Mouse (Mus musculus) heart, postnatal 4 days (tissue): ENCODE results near the gene Hand1. TPM values are rescaled to one million over a fixed set of nuclear protein-coding genes. Genes with fewer than 3 reads are reported as not detected.
A peak's percentile ranks its signal among the peaks of the same experiment; 100 is the strongest.
"Not testable (repeated sequence)": the region's sequence is repeated elsewhere in the genome, so short reads cannot be mapped to it uniquely, and the experiment has no call there.

Experiments
- DNase-seq: peaks from one replicate; pipeline ENCODE4 v3.0.0; 2021
- total RNA-seq, 2 experiments: library from RNA; stranded (reverse); gene quantifications; 2 replicates each; pipeline ENCODE4 v1.2.3; 2021

The Hand1 gene
- total RNA-seq, 2 experiments from 2014 or later, result 0.74 to 0.81 TPM

GRCm38 (mm10) chr11:57833296-57833977 is 819 bp upstream of the Hand1 start:
- no peak for DNase-seq

- no peak for DNase-seq
Observed at GRCm38 (mm10) chr11:57831861-57832260, 757 bp downstream of the Hand1 start.

- DNase-seq, result no peak
Observed at GRCm38 (mm10) chr11:57831281-57831781, 1.3 kb downstream of the Hand1 start.

GRCm38 (mm10) chr11:57829871-57830775 is 2.5 kb downstream of the Hand1 start:
- no peak for DNase-seq

DNA sequence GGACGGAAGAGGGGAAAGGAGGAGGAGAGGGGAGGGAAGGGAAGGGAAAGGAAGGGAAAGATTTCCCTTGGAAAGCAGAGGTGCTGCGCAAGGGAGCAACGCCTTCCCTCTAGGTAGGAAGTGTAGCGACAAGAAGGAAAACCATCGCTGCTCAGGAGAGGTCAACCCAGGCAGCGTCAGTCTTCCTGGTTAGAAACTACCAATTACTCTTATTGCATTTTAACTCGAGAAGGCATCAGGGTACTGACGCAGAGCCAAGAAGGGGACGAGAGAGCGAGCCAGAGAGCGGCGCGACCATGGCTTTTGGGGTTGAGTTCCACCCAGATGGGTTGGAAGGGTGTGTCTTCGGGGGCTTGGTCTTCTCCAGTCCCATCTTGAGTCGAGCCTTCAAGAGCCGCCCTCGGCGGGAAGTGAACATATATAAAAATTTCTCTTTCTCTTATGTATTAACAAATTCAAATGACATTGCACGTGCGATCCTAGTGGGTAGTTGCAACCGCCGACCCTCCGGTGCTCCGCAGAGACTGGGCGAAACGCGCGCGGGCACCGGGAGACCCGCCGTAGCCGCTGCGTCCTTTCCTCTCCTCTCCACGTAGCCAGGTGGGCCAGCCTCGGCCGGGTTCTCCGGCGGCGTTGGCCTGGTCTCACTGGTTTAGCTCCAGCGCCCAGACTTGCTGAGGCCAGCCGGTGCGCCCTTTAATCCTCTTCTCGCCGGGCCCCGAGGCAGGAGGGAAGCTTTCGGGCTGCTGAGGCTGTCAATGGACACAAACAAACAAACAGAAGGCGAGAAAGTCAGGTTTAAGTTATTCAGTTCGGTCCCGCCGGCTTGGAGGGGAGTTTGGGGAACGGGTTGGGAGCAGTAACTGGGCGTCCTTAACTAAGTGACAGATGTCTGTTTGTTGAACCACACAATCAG is 3.4 kb downstream of the Hand1 start:
- no peak for DNase-seq

DNA sequence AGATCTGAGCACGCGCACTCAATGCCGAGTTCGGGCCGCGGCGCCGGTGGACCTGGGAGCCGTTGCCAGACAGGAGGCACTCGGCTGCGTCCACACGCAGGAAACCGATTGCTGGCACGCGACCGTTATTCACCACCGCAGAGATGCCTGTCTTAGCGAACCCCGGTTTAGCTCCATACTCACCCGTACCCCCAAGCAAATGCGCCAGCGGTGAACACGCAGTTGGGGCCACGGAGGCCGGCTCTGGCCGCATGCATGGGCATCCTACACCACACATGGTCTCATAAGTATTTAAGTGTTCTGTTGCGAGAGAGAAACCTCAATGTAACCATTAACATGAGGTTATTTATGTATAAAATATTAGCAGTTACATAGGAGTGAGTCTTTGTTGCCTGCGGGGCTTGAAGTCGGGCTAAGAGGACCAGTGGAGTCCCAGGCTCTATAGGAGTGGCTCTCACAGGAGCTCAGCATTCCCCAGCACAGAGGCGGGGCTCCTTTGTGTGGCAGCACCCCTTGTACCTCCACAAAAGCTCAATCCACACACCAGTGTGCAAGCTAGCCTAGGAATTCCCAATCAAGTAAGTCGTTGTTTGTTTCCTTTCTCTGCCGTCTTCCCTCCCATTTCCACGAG is 4.6 kb downstream of the Hand1 start:
- DNase-seq, result peak; percentile 28

DNA sequence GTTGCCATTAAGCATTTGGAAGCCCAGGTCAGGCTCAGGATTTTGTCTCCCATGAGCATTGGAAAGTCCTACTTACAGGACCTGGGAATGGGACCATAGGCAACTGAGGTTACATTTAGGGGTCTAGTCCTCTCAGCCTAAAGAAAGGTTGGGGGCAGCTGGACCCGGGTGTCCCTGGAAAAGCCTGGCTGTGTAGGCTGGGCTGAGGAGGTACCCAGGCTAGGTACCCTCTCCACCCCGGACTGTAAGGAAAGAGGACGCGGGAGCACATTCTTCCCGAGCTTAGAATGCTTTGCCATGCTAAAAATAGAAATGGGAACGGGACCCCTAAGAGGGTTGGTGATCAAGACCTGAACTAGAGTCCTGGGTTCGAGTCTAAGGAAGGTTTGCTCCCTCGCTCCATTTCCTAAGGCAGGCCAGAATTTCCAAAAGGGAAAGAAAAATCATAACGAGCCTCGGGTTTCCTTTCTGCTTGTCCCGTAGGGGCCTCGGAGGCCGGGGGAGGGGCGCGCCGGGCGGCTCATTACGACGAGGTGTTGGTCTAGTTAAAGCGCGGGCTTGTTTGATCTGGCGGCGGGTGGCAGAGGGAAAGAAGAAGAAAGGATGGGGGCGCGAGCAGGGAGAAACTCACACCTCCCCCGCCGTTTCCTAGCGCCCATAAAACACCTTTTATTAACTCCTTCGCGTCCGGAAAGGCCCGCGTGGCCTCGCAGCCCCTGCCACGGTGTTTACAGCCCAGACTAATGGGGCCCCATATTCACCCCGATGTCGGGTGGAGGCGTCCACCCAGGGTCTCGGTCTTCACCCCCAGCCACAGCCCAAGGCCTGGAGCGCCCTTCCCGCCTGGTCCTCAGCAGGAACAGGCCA is 5.3 kb downstream of the Hand1 start:
- DNase-seq, result peak; percentile 33

- not testable (repeated sequence) for DNase-seq
Observed at GRCm38 (mm10) chr11:57825234-57825633, 7.4 kb downstream of the Hand1 start.

DNA sequence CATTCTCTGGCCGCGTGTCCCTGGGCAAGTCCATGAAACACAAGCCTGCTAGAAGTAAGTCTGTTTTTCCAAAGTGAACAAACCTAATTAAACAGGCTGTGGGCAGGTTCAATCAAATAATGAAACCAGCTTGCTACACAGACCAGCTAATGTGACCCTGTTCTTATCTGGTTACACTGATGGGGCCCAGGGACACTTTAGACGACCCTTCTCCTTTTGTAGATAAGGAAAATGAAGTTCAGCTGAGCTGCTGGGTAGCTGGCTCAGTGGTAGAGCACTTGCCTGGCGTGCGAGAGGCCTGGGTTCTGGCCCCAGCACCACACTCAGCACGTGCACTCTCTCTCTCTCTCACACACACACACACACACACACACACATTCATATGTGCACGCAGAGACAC is 8.9 kb downstream of the Hand1 start:
- no peak for DNase-seq

DNA sequence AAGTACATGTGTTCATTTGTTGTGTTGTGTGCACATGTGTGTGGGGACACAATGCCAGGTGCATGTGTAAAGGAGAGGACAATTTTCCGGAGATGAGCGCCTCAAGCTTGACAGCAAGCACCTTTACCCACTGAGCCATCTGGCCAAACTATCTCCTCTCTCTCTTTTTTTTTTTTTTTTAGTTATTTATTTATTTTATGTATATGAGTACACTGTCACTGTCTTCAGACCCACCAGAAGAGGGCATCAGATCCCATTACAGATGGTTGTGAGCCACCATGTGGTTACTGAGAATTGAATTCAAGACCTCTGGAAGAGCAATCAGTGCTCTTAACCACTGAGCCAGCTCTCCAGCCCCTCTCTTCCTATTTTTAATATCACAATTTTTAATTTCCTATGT is 9.5 kb downstream of the Hand1 start:
- DNase-seq, result not testable (repeated sequence)

- peak; percentile 92 for DNase-seq
Observed at GRCm38 (mm10) chr11:57819999-57820581, 12.5 kb downstream of the Hand1 start.

- no peak for DNase-seq
Observed at GRCm38 (mm10) chr11:57818189-57818588, 14.4 kb downstream of the Hand1 start.

DNA sequence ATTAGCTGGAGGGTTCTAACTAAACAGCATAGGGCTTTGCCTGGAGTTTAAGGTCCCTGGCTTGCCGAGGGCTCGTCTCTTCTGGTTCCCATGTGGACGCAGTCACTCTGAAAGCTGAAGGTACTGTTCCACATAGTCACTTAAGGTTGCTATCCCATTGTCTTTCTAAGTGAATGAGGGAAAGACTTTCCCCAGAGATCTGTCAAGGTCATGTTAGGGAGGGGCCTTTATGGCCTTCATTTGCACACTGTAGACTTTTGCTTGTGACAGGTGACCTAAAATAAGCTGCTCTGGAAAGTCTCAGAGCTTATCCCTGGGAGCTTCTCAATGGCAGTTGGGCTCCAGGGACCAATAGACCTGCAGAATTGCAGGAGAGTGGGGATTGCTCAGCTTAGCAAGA is 19.0 kb downstream of the Hand1 start:
- no peak for DNase-seq

DNA sequence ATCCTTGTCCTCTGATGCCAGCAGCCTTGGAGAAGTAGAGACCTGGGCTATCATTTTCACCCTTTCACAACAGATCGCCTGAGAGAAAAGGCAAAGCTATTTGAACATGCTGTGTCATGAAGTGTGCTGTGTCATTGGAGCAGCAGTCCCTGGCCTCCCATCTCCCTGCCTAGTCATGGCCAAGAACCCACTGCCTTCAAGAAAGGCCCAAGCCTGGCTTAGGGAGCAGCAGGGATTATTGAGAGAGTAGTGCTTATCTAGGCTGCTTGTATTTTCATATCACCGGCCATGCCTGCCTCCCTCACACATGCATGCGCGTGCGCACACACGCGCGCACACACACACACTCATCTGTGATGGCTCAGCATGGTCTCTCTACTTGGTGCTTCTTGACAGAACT is 20.4 kb downstream of the Hand1 start:
- DNase-seq, result no peak

DNA sequence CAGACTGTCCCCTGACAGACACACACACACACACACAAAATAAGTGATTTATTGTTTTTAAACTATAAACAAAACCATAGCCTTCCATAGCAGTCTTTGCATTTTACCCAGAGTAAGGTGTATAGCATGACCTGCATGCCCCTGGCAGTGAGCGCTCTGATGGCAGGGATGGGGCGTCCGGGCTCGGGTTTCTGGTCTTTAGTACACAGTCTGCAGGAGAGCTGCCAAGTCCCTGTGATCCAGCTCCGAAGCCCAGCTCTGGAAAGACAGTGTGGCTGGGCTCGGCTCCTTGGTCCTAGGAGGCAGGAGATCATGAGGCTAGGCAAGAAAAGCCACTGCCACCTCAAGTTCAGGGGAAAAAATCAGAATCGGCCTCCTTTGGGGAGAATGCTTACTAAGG is 21.6 kb downstream of the Hand1 start:
- no peak for DNase-seq

GRCm38 (mm10) chr11:57809732-57810098 is 22.9 kb downstream of the Hand1 start:
- no peak for DNase-seq

GRCm38 (mm10) chr11:57809017-57809731 is 23.4 kb downstream of the Hand1 start:
- no peak for DNase-seq

GRCm38 (mm10) chr11:57805047-57805446 is 27.6 kb downstream of the Hand1 start:
- no peak for DNase-seq

GRCm38 (mm10) chr11:57802511-57802870 is 30.1 kb downstream of the Hand1 start:
- no peak for DNase-seq
